Mouse (Mus musculus) adrenal gland, adult 2 months (tissue): Measurements from ENCODE around the gene Cd300c. TPM values are rescaled to one million over a fixed set of nuclear protein-coding genes. Genes with fewer than 3 reads are reported as not detected.
"Not testable (repeated sequence)": the region's sequence is repeated elsewhere in the genome, so short reads cannot be mapped to it uniquely, and the experiment has no call there.

ENCODE experiments used
- DNase-seq: peaks from one replicate; pipeline ENCODE4 v3.0.0; 2021
- long read RNA-seq: library from polyadenylated mRNA; stranded (forward); transcript quantifications from one replicate; pipeline ENCODE4 v2.0.0, GENCODE M21; 2021
- polyA plus RNA-seq: library from polyadenylated mRNA; depleted of rRNA; stranded (reverse); fragments of >200 nt; gene quantifications from 2 replicates; pipeline ENCODE4 v1.2.3, GENCODE M21; 2012; rRNA removed
- total RNA-seq, 2 experiments: library from RNA; stranded (reverse); gene quantifications; 2 replicates each; pipeline ENCODE4 v1.2.3; 2021

The Cd300c gene
- total RNA-seq: not detected
- polyA plus RNA-seq: 0.58 TPM in 1 of 2 replicates, not detected in the other
- long read RNA-seq: 0 reads

DNA sequence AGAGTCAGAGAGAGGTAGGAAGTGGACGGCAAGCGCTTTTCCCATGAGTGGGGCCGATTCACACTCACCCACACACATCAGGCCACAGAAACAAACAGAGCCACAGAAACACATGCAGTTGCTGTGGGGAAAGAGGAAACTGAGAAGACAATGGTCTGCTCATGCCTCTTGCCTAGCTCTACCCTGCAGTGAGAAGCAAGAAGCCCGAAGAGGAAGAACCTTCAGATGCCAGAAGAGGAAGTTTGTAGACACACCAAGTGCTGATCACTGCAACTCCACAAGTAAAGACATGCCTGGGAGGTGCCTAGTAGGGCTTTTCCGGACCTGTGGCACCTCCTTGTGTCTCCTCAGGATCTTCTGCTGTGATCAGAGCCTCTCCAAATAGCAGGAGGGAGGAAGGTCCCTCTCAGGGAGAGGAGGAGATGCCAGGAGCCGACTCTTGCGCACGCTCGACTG is at the start of gene Cd300c:
Cd300c (minus strand) TSS at position 406 of the 456 bp plus-strand sequence.
- DNase-seq: no peak

DNA sequence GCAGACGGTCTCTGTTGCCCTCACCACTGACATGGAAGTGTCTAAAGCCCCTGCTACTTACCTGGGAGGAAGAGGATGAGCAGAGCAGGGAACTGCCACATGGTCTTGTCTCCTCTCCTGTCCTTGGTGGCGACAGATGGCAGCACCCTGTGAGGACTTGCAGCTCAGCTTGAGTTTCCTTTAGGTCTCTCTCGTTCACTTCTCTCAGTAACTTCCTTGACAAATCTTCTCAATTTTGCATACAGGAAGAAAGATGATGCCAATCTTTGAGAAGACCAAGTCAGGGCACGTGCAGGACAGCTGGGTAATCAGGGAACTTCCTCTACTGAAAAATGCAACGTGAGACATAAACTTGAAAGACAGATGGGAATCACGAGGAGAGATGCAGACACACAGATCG is 47.1 kb upstream of the Cd300c start, which contains the start of gene Cd300ld2:
Cd300ld2 (minus strand) TSS at position 101 of the 400 bp plus-strand sequence.
- not testable (repeated sequence) for DNase-seq

DNA sequence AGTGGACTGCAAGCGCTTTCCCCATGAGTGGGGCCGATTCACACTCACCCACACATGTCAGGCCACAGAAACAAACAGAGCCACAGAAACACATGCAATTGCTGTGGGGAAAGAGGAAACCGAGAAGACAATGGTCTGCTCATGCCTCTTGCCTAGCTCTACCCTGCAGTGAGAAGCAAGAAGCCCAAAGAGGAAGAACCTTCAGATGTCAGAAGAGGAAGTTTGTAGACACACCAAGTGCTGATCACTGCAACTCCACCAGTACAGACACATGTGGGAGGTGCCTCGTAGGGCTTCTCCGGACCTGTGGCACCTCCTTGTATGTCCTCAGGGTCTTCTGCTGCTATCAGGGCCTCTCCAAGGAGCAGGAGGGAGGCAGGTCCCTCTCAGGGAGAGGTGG is 35.1 kb upstream of the Cd300c start:
- DNase-seq: no peak

DNA sequence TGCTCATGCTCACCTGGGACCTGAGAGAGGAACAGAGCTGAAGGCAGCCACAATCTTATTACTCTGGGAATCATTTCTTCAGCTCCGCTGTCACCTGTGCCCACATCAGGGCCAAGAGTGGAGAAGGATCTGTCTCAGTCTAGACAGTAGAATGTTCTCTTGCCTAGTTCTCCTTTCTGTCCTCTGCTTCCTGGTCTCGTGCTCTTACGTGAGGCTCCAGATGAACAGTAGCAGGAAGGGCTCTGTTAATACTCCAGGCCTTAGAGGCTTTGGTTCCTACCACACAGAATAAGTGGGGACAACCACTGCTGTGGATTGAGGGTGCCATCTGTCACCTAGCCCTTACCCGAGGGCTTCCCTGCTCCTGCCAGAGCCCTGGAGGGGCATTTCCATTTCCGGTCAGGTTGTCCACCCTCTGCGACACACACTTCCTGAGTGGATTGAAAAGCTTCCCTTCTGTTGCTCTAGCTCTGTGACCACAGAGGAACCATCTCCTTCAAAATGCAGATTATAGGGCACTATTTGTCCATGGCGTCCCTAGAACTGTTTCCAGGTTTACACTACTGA is 32.6 kb upstream of the Cd300c start, which contains the start of gene Cd300c2:
Cd300c2 (minus strand) TSS at position 407 of the 567 bp plus-strand sequence.
- DNase-seq: no peak

DNA sequence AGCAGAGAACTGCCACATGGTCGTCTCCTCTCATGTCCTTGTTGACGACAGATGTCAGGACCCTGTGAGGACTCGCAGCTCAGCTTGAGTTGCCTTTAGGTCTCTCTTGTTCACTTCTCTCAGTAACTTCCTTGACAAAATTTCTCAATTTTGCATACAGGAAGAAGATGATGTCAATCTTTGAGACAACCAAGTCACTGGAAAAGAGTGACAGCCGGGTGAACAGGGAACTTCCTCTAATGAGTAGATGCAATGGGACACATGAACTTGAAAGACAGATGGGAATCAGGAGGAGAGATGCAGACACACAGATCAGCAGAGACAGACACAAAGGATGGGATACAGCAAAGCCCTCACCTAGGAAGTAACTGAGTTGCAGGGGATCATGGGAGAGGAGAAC is 20.8 kb upstream of the Cd300c start, which contains the start of gene Cd300ld:
Cd300ld (minus strand) TSS at position 130 of the 400 bp plus-strand sequence.
- no peak for DNase-seq

DNA sequence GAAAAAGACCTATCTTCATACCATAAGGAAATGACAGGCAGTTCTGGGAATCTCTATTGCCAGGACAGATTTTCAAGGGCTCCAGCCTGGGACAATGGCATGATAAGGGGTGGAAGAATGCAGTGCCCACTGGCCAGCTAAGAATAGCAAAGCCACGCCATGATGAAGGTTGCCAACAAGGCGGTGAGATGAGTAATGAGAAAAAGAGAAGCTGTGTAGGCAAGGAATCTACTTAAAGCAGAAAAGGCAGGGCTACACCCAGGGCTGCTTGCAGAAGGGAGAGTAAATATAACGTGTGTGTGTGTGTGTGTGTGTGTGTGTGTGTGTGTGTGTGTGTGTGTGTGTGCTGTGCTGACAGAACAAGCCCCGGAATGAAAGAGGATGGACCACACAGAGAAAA is 12.9 kb upstream of the Cd300c start:
- no peak for DNase-seq

DNA sequence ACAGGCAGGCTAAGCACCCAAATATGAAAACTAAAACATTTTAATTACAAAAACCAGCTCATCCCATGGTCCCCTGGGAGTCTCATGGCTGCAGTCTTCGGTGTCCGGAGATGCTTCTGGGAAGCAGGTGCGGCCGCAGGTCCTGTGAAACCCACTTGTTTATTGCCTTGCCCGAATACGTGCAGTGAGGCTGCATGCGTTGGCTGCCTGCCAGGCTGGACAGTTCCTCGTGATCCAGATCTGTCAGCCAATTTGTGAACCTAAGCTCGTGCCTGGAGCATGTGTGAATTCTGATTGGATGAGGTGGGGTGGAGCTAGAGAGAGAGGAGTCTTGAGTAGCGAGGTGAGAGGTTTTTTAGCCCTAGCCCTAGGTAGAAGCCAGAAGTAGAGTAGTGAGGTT is 3.8 kb upstream of the Cd300c start:
- DNase-seq: no peak

DNA sequence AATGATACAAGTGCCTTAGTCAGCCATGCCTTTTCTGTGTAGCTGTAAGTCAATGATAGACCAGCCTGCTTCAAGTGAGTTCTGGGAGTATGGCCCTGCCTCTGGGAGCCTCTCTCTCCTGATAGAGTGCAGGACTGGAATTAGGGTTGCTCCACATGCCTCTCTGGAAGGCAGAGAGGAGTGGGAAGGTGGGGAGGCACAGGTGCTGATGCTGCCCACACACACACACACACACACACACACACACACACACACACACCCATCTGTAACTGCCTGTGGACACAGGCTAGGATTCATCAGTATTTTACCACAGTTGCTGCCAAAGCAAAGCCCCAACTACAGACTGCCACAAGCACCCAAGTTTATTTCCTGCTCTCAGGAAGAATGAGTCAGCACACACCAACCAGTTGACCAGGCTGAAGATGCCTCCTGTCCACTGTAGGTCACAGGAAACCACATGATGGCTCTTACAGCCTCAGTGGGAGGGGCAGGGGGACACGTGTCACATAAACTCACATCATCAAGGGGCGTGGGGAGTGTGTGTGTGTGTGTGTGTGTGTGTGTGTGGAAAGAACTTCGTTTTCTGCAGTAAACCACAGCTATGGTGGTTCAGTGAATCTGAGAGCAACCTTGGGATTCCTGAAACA is 3.7 kb downstream of the Cd300c start:
- peak; percentile 35 for DNase-seq

DNA sequence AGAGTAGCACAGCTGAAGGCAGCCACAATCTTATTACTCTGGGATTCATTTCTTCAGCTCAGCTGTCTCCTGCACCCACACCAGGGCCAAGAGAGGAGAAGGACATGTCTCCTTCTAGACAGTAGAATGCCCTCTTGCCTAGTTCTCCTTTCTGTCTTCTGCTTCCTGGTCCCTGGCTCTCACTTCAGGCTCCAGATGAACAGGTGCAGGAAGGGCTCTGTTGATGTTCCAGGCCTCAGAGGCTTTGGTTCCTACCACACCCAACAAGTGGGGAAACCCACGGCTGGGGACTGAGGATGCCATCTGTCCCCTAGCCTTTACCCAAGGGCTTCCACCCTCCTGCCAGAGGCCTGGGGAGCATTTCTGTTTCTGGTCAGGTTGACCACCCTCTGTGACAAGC is 8.6 kb downstream of the Cd300c start:
- no peak for DNase-seq

DNA sequence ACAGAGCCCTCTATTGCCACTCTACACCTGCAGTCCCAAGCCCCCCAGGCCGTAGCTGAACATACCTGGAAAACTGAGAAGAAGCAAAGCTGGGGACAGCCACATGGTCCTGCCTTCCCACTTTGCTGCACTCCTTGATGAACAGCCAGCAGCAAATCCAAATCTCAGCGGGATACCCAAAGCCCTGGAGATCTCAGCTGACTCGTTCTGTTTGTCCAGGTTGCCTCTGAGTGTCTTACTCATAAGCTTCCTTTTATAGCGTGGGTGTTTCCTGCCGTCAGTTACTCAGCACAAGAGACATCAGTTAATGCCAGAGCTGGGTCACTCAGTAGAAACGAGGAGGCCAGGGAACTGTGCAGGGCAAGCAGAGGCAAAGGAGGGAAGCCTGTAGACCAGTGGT is 34.8 kb downstream of the Cd300c start, which contains the start of gene Cd300lb:
Cd300lb (minus strand) TSS at position 243 of the 400 bp plus-strand sequence.
- no peak for DNase-seq

DNA sequence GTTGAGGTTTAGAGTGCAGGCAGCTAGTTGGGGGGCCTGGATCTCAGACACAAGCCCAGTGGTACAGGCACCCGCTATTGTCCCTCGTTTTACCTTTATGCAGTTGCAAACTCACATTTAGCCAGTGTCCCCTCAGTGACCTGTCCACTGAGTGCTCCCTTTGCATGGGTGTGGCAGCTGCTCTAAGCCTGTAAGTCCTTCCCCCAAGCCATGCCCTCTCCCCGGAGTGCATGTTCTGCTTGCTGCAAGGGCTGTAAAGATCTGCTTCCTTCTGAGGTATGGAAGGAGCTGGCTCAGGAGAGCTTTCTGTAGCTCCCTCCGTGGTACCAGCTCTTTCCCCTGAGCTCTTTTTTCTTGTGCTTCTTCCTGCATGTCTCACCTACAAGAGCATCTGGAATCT is 35.4 kb downstream of the Cd300c start:
- no peak for DNase-seq

DNA sequence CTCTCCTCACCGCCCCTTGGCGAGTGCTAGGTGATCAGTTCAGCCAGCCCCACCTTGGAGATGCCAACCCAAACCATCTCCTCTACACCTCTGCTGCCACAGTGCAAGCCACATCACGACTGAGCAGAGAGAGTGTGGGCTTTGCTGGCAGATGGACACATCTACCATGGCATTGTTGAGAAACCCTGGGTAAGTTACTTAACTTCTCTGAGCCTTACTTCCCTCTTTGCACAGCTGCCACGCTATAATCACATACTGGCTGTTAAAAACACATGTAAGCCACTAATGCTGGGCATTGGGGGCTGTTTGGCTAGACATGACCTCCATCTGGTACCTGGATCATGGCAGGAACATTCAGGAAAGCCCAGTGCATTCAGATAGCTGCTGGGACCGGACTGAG is 37.9 kb downstream of the Cd300c start:
- DNase-seq: no peak

DNA sequence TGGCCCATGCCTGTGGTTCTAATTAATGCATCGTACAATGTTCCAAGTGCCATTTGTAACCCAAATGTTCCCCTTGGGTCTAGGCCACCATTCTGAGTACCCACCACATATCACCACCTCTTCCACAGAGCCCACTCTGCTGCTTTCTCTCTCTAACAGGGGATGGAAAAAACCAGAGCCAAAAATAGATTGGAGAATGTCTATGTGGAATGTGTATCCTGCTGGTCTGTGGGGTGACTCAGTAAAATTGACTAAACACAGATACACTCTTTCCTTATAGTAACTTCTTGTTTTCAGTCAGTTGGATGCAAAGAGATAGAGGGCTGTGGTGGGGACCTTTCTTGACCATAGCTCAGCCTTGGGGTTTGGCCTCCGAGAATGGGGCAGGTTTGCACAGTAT is 39.4 kb downstream of the Cd300c start:
- DNase-seq: no peak

DNA sequence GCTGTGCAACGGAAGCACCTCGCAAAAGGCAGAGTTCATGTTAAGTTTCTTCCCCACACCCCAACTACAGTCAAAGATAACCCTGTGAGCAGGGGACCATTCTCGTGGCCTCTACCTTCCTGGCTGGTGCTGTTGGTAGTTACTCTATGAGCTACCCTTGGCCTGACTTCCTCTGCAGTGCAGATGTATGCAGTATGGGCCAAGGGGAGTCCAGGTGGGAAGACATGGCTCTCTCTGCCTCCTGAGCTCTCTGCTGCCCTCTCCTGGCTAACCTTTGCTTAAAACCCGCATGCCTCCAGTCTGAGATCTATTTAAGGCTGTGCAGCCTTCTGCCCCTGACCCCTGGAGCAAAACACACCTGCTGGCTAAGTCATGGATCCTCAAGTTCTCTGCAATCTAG is 45.0 kb downstream of the Cd300c start:
- no peak for DNase-seq

DNA sequence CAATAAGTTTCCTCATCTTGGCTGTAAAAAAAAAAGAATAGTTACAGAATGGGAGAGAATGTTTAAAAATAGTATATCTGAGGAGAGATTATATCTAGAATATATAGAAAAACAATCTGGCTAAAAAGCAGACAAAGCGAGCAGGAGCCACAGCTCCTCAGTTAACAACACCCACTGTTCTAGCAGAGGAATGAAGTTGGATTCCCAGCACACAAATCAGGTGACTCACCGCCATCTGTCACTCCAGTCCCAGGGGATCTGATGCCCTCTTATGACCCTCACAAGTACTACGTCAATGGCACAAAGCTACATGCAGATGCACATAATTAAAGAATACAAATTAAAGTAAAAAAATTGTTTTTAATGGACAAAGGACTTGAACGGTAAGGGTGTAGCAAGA is 46.5 kb downstream of the Cd300c start:
- DNase-seq: no peak

DNA sequence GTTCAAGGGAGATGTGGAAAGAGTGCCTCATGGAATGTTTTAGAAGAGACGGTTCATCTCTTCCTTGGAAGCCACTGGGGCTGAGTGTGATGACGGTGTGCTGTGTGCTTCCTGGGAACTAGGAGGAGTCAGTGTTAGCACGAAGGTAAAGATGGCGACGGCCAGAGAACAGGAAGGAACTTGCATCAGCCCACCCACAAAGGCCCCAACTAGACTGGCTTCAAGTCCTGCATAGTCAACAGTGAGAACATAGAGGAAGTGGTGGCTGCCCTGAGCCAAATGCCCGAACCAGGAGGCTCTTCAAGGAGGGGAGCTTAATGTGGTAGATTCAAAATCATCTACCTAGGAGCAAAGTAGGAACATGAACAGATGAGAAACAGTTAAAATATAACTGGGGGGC is 51.8 kb downstream of the Cd300c start:
- no peak for DNase-seq

DNA sequence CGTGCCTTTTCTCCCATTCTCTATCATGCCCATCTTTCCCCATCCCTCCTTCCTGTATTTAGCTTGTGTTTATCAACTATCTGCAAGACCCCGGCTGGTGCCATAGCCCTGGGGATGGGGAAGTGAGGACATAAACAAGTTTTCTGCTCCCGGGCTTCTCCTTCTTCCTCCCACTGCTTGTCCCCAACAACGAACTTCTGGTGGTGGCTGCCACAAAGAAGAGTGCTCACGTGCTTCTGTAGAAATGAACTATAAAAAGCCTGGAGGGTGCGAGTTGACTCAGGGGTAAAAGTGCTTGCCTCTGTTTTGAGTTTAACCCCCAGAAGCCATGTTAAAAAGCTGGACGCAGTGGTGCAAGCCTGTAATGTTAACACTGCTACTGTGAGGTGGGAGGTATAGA is 54.0 kb downstream of the Cd300c start:
- DNase-seq: no peak

DNA sequence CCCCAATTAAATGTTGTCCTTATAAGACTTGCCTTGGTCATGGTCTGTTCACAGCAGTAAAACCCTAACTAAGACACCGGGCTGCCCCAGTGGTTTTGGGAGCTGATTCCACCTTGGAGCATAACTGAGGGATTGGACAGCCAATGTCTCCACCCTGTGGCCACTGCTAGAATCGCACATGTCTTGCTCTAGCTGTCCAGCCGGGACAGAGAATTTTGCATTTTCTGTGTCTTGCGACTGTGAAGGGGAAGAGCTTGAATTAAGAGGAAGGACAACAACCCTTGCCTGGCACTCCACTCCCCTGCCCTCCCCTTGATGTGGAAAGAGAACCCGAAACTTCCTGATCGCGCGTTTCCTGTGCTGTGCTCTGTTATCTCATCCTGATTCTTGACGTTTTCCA is 56.1 kb downstream of the Cd300c start:
- DNase-seq: peak; percentile 68

DNA sequence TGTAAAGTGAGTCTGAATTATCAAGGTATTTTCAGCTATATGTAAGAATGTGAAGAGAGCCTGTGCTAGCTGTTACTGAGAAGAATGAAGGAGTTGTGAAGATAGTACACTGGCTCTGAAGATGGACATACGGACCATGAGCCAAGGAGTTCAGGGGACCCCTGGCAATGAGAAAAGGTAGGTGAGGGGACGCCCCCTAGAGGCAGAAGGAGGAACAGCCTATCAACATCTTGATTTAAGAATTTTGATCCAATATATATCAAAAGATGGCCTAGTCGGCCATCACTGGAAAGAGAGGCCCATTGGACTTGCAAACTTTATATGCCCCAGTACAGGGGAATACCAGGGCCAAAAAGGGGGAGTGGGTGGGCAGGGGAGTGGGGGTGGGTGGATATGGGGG is 59.4 kb downstream of the Cd300c start:
- DNase-seq: not testable (repeated sequence)

DNA sequence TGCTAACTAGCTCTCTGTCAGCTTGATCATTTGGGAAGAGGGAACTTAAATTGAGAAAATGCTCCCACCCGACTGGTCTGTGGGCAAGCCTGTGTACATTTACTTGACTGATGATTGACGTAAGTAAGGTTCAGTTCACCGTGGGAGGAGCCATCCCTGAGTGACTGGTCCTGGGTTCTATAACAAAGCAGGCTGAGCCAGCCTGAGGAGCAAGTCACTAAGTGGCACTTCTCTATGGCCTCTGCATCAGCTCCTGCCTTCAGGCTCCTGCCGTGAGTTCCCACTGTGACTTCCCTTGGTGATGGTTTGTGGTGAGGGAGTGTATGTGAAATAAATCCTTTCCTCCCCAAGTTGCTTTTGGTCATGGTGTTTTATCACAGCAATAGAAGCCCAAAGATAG is 60.9 kb downstream of the Cd300c start:
- DNase-seq: no peak

DNA sequence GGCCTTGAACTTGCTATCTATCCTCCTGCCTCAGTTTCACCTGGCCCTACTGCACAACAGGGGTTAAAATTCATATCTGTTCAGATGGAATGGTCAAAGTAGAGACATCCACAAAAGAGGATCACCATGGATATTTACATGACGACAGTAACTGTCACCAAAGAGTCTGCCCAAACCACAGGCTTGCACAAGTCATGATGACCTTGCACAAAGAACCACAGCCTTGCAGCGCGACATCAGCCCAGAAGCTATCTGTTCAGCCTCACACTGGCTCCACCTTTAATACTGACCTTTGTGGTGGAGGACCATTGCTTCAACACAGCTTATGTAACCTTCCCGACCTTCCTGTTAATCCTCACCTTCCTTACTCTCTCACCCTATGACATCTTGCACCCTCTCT is 61.4 kb downstream of the Cd300c start:
- peak; percentile 76 for DNase-seq
